Mouse (Mus musculus) thymus, adult 2 months (tissue): ENCODE measurements at regions not wholly inside any gene's neighbourhood (a gene's known extent, or its start where the extent isn't known, plus 50 kb on each side); places are given as distances from the start of the nearest gene placed in this dataset.

Experiments used
- DNase-seq: peaks from one replicate; pipeline ENCODE4 v3.0.0; 2021
- H3K27ac ChIP-seq: fragments of 200-500 bp; 2 replicates; pipeline ENCODE4 v1.5.1; 2012; ENCODE audit warnings: low read length, control low read depth; ENCODE audit not compliant: control insufficient read depth, insufficient read depth
- H3K27me3 ChIP-seq: fragments of 200-500 bp; 2 replicates; pipeline ENCODE4 v1.6.1; 2012; ENCODE audit warnings: mild to moderate bottlenecking, low read length, moderate library complexity, mixed read lengths; ENCODE audit not compliant: control insufficient read depth, insufficient read depth
- H3K36me3 ChIP-seq: fragments of 200-500 bp; 2 replicates; pipeline ENCODE4 v1.6.1; 2012; ENCODE audit warnings: mild to moderate bottlenecking, low read length, moderate library complexity; ENCODE audit not compliant: control insufficient read depth, insufficient read depth
- H3K4me1 ChIP-seq: fragments of 200-500 bp; replicated peaks from 2 replicates; pipeline ENCODE4 v1.6.1; 2012; ENCODE audit warnings: low read length; ENCODE audit not compliant: control insufficient read depth, insufficient read depth
- H3K4me3 ChIP-seq: fragments of 200-500 bp; 2 replicates; pipeline ENCODE4 v1.5.1; 2012; ENCODE audit warnings: mild to moderate bottlenecking, low read length, control low read depth, moderate library complexity; ENCODE audit not compliant: control insufficient read depth, insufficient read depth
- CTCF ChIP-seq: fragments of 200-500 bp; IDR thresholded peaks from 2 replicates; pipeline ENCODE4 v1.5.1; 2012; ENCODE audit warnings: mild to moderate bottlenecking, control low read depth, low read length, moderate library complexity, borderline replicate concordance; ENCODE audit not compliant: control insufficient read depth, poor library complexity, insufficient read depth; ENCODE audit errors: extremely low read depth
- POLR2A ChIP-seq: fragments of 200-500 bp; IDR thresholded peaks from 2 replicates; pipeline ENCODE4 v1.6.1; 2012; ENCODE audit warnings: mild to moderate bottlenecking, low read length, control low read depth, moderate library complexity; ENCODE audit not compliant: control insufficient read depth, poor library complexity, insufficient read depth; ENCODE audit errors: extremely low read depth
- WGBS: fragments of 180-500 bp; shearing (Covaris S2); methylation state at CpG from one replicate; pipeline ENCODE4 v1.1.7; 2018; 5-methylcytosine and 5-hydroxymethylcytosine counted together

DNA sequence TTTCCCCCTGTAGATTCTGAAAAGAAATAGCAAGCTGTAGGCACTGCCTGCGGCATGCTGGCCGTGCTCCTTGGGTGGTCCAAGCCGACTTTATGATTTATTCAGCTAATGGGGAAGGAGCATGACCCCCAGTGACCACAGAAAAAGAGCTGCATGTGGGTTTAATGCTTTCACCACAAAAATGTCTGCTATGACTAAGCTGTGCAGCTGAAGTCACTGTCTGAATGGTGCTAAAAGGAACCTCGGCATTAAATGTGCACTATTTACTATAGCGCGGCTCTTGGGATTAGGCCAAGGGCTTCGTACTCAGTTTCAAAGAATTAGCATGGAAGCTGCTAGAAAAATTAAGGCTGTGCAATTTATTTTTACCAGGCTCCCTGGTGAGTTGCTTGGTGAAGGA, 178.8 kb upstream of the Gypa start:
- H3K4me3 ChIP-seq = no peak overlapping the region

DNA sequence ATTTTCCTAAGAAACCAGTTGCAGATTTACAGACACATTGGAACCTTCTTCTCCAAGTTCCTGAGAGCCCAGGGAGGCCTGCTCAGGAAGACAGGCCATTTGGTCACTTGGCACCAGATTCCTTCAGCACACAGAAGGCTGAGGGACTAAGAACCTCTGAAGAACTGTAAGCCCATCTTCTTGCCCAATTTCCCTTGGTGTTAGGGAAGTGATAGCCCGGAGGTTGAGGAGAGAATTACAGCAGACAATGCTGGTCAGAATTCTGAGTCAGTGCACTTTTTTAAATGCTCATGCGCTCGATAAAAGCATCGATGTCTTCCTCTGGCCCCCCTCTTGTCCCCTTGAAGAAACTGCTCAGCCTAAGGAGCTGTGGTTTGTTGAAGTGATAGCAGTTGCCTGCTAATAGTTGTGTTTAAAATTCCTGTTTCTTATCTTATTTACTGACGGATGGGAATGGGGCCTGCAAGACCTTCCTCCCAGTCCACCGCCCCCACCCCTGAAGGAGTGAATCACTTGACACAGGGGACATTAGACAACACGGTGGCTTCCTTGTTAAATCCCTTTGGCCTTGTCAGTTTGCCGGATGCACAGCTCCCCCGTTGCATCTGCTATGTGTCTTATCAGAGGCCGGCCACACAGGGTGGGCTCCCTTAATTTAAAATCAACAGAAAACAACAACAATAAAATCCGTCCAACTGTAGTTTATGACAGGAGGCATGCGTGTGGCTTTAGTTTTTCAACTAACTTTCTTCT, 179.5 kb upstream of the Gypa start:
- no peak for DNase-seq
- Histone ChIP-seq H3K27ac (no peak overlapping the region), H3K4me3 (no peak overlapping the region), H3K4me1 (no peaks in the 10 kb centered on the region), H3K27me3 (no peaks in the 10 kb centered on the region), H3K36me3 (no peaks in the 10 kb centered on the region)
- TF ChIP-seq CTCF (no peak), POLR2A (no peak)
- WGBS = 74% methylated on average over 12 of the region's 12 CpGs

More for the DNA sequence above, 178.8 kb upstream of the Gypa start:
- 15% methylated on average over 7 of the region's 7 CpGs for WGBS
- Histone ChIP-seq H3K4me1 (no peaks in the 10 kb centered on the region), H3K27ac (no peak overlapping the region), H3K27me3 (no peaks in the 10 kb centered on the region), H3K36me3 (no peaks in the 10 kb centered on the region)
- DNase-seq = no peak
- TF ChIP-seq POLR2A (no peak), CTCF (no peak)

DNA sequence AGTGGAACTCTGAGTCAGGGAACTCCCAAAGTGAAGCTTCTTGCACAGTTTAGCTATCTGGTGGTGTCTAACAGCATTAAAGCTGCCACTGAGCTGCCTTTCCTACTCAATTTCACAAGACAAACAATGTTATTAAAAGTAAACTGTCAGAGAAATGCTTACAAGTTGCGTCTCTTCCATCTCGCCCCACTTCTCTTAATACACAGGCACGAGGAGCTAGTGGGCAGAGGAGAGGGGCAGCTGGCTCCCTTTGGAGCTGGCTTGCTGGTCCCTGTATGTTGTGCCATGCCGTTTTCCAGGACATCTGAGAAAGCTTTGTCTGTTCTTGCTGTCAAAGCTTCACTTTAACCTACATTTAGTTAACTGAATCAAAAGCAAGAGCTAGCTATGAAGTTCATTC, 185.8 kb upstream of the Gypa start:
- WGBS = 94% methylated on average over 4 of the region's 4 CpGs
- Histone ChIP-seq H3K27me3 (no peaks in the 10 kb centered on the region), H3K4me3 (no peak overlapping the region), H3K36me3 (no peaks in the 10 kb centered on the region), H3K27ac (no peak overlapping the region), H3K4me1 (no peaks in the 10 kb centered on the region)
- no peak for TF ChIP-seq CTCF
- no peak for TF ChIP-seq POLR2A
- no peak for DNase-seq

DNA sequence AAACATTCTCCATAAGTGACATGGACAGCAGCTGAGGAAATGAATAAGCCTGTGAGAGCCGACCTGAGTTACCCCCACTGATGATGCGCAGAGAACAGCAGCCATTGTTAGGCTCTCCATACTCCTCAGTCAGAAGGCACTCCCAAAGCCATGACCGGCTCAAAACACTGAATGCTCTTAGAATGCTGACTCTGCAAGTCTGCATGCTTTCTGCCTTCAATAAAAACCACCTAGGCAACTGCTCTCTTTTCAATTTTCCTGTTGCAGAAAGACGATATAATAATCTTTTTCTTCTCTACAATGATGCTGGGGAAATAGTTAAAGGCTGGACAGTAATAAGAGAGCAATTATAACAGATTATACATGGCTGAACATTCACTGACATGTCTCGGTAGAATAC, 195.0 kb upstream of the Gypa start:
- Histone ChIP-seq H3K36me3 (no peaks in the 10 kb centered on the region), H3K27me3 (no peaks in the 10 kb centered on the region), H3K27ac (no peak overlapping the region), H3K4me3 (no peak overlapping the region), H3K4me1 (no peaks in the 10 kb centered on the region)
- no peak for TF ChIP-seq POLR2A
- no peak for TF ChIP-seq CTCF
- WGBS = 92% methylated on average over 5 of the region's 5 CpGs
- DNase-seq = no peak

DNA sequence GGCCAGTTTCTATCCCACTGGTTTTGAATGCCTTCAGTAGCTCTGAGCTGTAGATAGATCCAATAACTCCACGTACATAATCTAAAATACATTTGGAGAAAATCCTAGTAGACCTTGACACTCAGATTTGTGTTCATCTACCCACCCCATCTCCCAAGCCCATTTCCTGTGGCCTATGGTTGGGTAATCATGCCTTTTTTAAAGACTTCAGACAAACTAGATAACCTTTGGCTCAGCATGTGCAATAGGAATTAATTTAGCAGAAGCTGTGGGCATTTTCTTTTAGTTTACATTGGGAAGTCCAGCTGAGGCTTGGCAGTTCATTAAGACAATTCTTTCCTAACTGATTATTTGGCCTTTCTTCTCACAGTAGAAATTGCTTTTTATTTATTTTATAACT, 203.3 kb upstream of the Gypa start:
- H3K27ac ChIP-seq = no peak overlapping the region
- H3K4me3 ChIP-seq = no peak overlapping the region
- H3K36me3 ChIP-seq = no peaks in the 10 kb centered on the region
- no peaks in the 10 kb centered on the region for H3K27me3 ChIP-seq
- TF ChIP-seq CTCF = no peak
- no peak for TF ChIP-seq POLR2A
- 82% methylated on average over 1 of the region's 1 CpGs for WGBS
- no peak for DNase-seq
- H3K4me1 ChIP-seq = no peaks in the 10 kb centered on the region

DNA sequence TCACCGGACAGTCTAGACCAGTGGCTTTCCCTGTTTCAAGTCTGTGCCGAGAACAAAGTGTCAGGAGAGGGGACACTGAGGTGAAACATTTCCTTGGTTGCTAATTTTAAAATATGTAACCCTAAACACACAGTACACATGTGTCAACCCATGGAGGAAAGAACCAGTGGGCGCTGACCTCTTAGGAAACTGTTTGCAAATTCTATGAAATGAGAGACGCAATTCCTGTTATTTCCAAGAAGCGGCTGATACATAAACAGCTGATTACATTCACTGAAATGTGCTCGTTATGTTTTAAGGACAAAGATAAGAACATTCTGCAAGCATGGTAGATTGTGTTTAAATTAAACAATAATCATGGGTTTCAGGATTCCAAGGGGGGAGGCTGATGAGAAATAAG, 204.3 kb upstream of the Gypa start:
- TF ChIP-seq POLR2A (no peak), CTCF (no peak)
- DNase-seq = no peak
- no peak overlapping the region for H3K27ac ChIP-seq
- H3K36me3 ChIP-seq = no peaks in the 10 kb centered on the region
- H3K4me3 ChIP-seq = no peak overlapping the region
- WGBS = 96% methylated on average over 6 of the region's 6 CpGs
- H3K27me3 ChIP-seq = no peaks in the 10 kb centered on the region
- no peaks in the 10 kb centered on the region for H3K4me1 ChIP-seq
